Mouse (Mus musculus) forebrain, postnatal 0 days (tissue): Measurements from ENCODE around the gene Pithd1. TPM values are rescaled to one million over a fixed set of nuclear protein-coding genes. Genes with fewer than 3 reads are reported as not detected.
A peak's percentile ranks its signal among the peaks of the same experiment; 100 is the strongest.

ENCODE experiments used
- ATAC-seq: fragments of 200-750 bp; cut with Nextera tagmentation; 2 replicates; pipeline ENCODE4 v1.8.0; 2017; ENCODE audit warnings: mild to moderate bottlenecking, moderate library complexity
- DNase-seq: peaks from one replicate; pipeline ENCODE4 v3.0.0-alpha.2; 2015
- H3K27ac ChIP-seq: fragments of 300-500 bp; sonication (generic); 2 replicates; pipeline ENCODE4 v1.5.1; 2014; ENCODE audit warnings: low read depth, mild to moderate bottlenecking, antibody characterized with exemption, low read length, moderate library complexity, mixed read lengths
- H3K27me3 ChIP-seq: fragments of 300-500 bp; sonication (generic); 2 replicates; pipeline ENCODE4 v1.6.1; 2014; ENCODE audit warnings: mild to moderate bottlenecking, low read length, mixed read lengths; ENCODE audit not compliant: insufficient read depth
- H3K36me3 ChIP-seq: fragments of 300-500 bp; sonication (generic); 2 replicates; pipeline ENCODE4 v1.6.1; 2014; ENCODE audit warnings: mild to moderate bottlenecking, moderate library complexity; ENCODE audit not compliant: insufficient read depth
- H3K4me1 ChIP-seq: fragments of 300-500 bp; sonication (generic); 2 replicates; pipeline ENCODE4 v1.6.1; 2014; ENCODE audit warnings: antibody characterized with exemption; ENCODE audit not compliant: insufficient read depth
- H3K4me2 ChIP-seq: fragments of 300-500 bp; sonication (generic); 2 replicates; pipeline ENCODE4 v1.6.1; 2014; ENCODE audit warnings: low read depth, mild to moderate bottlenecking, moderate library complexity
- H3K4me3 ChIP-seq: fragments of 300-500 bp; sonication (generic); 2 replicates; pipeline ENCODE4 v1.5.1; 2014; ENCODE audit warnings: low read depth, low read length, mixed read lengths
- H3K9ac ChIP-seq: fragments of 300-500 bp; sonication (generic); 2 replicates; pipeline ENCODE4 v1.6.1; 2014; ENCODE audit warnings: mild to moderate bottlenecking
- H3K9me3 ChIP-seq: fragments of 300-500 bp; sonication (generic); 2 replicates; pipeline ENCODE4 v1.6.1; 2016; ENCODE audit warnings: low read length
- CTCF ChIP-seq: sonication (generic); IDR thresholded peaks from 2 replicates; pipeline ENCODE4 v1.5.1; 2016; ENCODE audit warnings: antibody characterized with exemption, control low read depth, low read depth
- WGBS: fragments of 180-500 bp; shearing (Covaris S2); extraction: QIAGEN DNeasy Blood & Tissue Kit; methylation state at CpG from one replicate; pipeline ENCODE4 v1.1.7; 2014; 5-methylcytosine and 5-hydroxymethylcytosine counted together
- polyA plus RNA-seq: library from polyadenylated mRNA; unstranded; fragments of >200 nt; fragmentation: Nextera tagmentation; extraction: Ambion mirVana; gene quantifications from 2 replicates; pipeline ENCODE4 v1.2.1, GENCODE M21; 2015
- total RNA-seq: library from RNA; depleted of rRNA; stranded (reverse); fragments of >200 nt; gene quantifications from 2 replicates; pipeline ENCODE4 v1.2.3, GENCODE M21; 2014

The Pithd1 gene
- total and polyA plus RNA-seq, 2 experiments from 2014 or later, result 62.8 to 93.3 TPM

GRCm38 (mm10) chr4:135967086-135967760, 19.8 kb downstream of the Pithd1 start:
- Histone ChIP-seq H3K4me3 (no peak overlapping the region), H3K9ac (no peak overlapping the region), H3K4me1 (peaks cover 15% of the 10 kb centered on the region; the same call in 1 of the 2 replicates), H3K36me3 (peaks cover 48% of the 10 kb centered on the region), H3K9me3 (no peaks in the 10 kb centered on the region), H3K27ac (no peak overlapping the region), H3K4me2 (no peak overlapping the region), H3K27me3 (no peaks in the 10 kb centered on the region)
- TF ChIP-seq CTCF, result no peak
- WGBS, result 90% methylated on average over 18 of the region's 18 CpGs
- no peak for DNase-seq
- ATAC-seq, result no peak

- ATAC-seq (no peak), DNase-seq (no peak)
- Histone ChIP-seq H3K4me1 (peaks cover 11% of the 10 kb centered on the region; the same call in 1 of the 2 replicates), H3K36me3 (peaks cover 56% of the 10 kb centered on the region), H3K27ac (no peak overlapping the region), H3K4me2 (no peak overlapping the region), H3K9ac (no peak overlapping the region), H3K9me3 (no peaks in the 10 kb centered on the region), H3K4me3 (no peak overlapping the region), H3K27me3 (no peaks in the 10 kb centered on the region)
- no peak for TF ChIP-seq CTCF
- 92% methylated on average over 16 of the region's 16 CpGs for WGBS
Observed at GRCm38 (mm10) chr4:135966283-135966682, 20.8 kb downstream of the Pithd1 start.

GRCm38 (mm10) chr4:135965113-135965512, 22.0 kb downstream of the Pithd1 start:
- 84% methylated on average over 9 of the region's 9 CpGs for WGBS
- H3K9me3 ChIP-seq, result no peaks in the 10 kb centered on the region
- H3K4me3 ChIP-seq, result no peak overlapping the region
- ATAC-seq (no peak), DNase-seq (no peak)
- peaks cover 6% of the 10 kb centered on the region; the same call in 1 of the 2 replicates for H3K4me1 ChIP-seq
- H3K27ac ChIP-seq, result no peak overlapping the region
- H3K9ac ChIP-seq, result no peak overlapping the region
- H3K36me3 ChIP-seq, result peaks cover 57% of the 10 kb centered on the region
- H3K27me3 ChIP-seq, result no peaks in the 10 kb centered on the region
- H3K4me2 ChIP-seq, result no peak overlapping the region
- no peak for TF ChIP-seq CTCF

- H3K36me3 ChIP-seq, result peaks cover 57% of the 10 kb centered on the region
- WGBS, result 3% methylated on average over 12 of the region's 12 CpGs
- H3K4me3 ChIP-seq, result peak overlapping the region; percentile 69
- DNase-seq (peak; percentile 34), ATAC-seq (no peak)
- no peaks in the 10 kb centered on the region for H3K27me3 ChIP-seq
- peak overlapping the region; percentile 92 for H3K4me2 ChIP-seq
- H3K4me1 ChIP-seq, result peaks cover 6% of the 10 kb centered on the region; the same call in 1 of the 2 replicates
- TF ChIP-seq CTCF, result no peak
- H3K9me3 ChIP-seq, result no peaks in the 10 kb centered on the region
- peak overlapping the region; percentile 84 for H3K9ac ChIP-seq
- H3K27ac ChIP-seq, result no peak overlapping the region; the same call in 1 of the 2 replicates
Observed at GRCm38 (mm10) chr4:135964426-135964825, 22.6 kb downstream of the Pithd1 start.

GRCm38 (mm10) chr4:135963457-135964193, 23.4 kb downstream of the Pithd1 start, which contains the start of gene Gale:
Gene Gale (plus strand): TSS chr4:135963727.
- no peaks in the 10 kb centered on the region for H3K9me3 ChIP-seq
- H3K27ac ChIP-seq, result peak within 1 kb of the TSS; percentile 89
- WGBS, result under 1% methylated on average over 56 of the region's 56 CpGs
- ATAC-seq (peak; percentile 97), DNase-seq (peak; percentile 97)
- no peak for TF ChIP-seq CTCF
- peak within 1 kb of the TSS; percentile 69 for H3K4me3 ChIP-seq
- peaks cover 57% of the 10 kb centered on the region for H3K36me3 ChIP-seq
- H3K4me1 ChIP-seq, result peaks cover 6% of the 10 kb centered on the region; the same call in 1 of the 2 replicates
- H3K4me2 ChIP-seq, result peak within 1 kb of the TSS; percentile 92
- H3K9ac ChIP-seq, result peak within 1 kb of the TSS; percentile 84
- H3K27me3 ChIP-seq, result no peaks in the 10 kb centered on the region

- no peaks in the 10 kb centered on the region for H3K9me3 ChIP-seq
- H3K36me3 ChIP-seq, result peaks cover 57% of the 10 kb centered on the region
- DNase-seq, result no peak
- H3K4me1 ChIP-seq, result peaks cover 6% of the 10 kb centered on the region; the same call in 1 of the 2 replicates
- WGBS, result 9% methylated on average over 15 of the region's 15 CpGs
- peak overlapping the region; percentile 89 for H3K27ac ChIP-seq
- peak overlapping the region; percentile 69 for H3K4me3 ChIP-seq
- TF ChIP-seq CTCF, result no peak
- H3K9ac ChIP-seq, result peak overlapping the region; percentile 84
- peak overlapping the region; percentile 92 for H3K4me2 ChIP-seq
- peak; percentile 16 for ATAC-seq
- no peaks in the 10 kb centered on the region for H3K27me3 ChIP-seq
Observed at GRCm38 (mm10) chr4:135962946-135963345, 24.1 kb downstream of the Pithd1 start.

GRCm38 (mm10) chr4:135962198-135962597, 24.9 kb downstream of the Pithd1 start:
- no peak overlapping the region for H3K27ac ChIP-seq
- ATAC-seq (no peak), DNase-seq (no peak)
- H3K4me1 ChIP-seq, result peaks cover 6% of the 10 kb centered on the region; the same call in 1 of the 2 replicates
- H3K9me3 ChIP-seq, result no peaks in the 10 kb centered on the region
- H3K9ac ChIP-seq, result no peak overlapping the region
- no peak overlapping the region for H3K4me2 ChIP-seq
- no peak overlapping the region for H3K4me3 ChIP-seq
- H3K27me3 ChIP-seq, result no peaks in the 10 kb centered on the region
- no peak for TF ChIP-seq CTCF
- 85% methylated on average over 7 of the region's 7 CpGs for WGBS
- H3K36me3 ChIP-seq, result peaks cover 49% of the 10 kb centered on the region
